Mouse (Mus musculus) lung, postnatal 14 days (tissue): ENCODE results near the gene Tbx20.

Experiments
- DNase-seq: peaks from one replicate; pipeline ENCODE4 v3.0.0; 2021

The Tbx20 gene

GRCm38 (mm10) chr9:24774160-24774969, at the start of gene Tbx20:
Gene Tbx20 (minus strand): TSS chr9:24774303.
- DNase-seq = no peak

GRCm38 (mm10) chr9:24818511-24818910, 44.4 kb upstream of the Tbx20 start:
- no peak for DNase-seq

GRCm38 (mm10) chr9:24812461-24812860, 38.4 kb upstream of the Tbx20 start:
- DNase-seq = no peak

- DNase-seq = no peak
Measured at GRCm38 (mm10) chr9:24792110-24792509, 18.0 kb upstream of the Tbx20 start.

- no peak for DNase-seq
Measured at GRCm38 (mm10) chr9:24789396-24789795, 15.3 kb upstream of the Tbx20 start.

GRCm38 (mm10) chr9:24782338-24782737, 8.2 kb upstream of the Tbx20 start:
- DNase-seq = no peak

GRCm38 (mm10) chr9:24780929-24781441, 6.9 kb upstream of the Tbx20 start:
- DNase-seq = no peak

GRCm38 (mm10) chr9:24780391-24780928, 6.4 kb upstream of the Tbx20 start:
- no peak for DNase-seq

- DNase-seq = no peak
Measured at GRCm38 (mm10) chr9:24779975-24780374, 5.9 kb upstream of the Tbx20 start.

GRCm38 (mm10) chr9:24778571-24778970, 4.5 kb upstream of the Tbx20 start:
- DNase-seq = no peak

- no peak for DNase-seq
Measured at GRCm38 (mm10) chr9:24777961-24778360, 3.9 kb upstream of the Tbx20 start.

GRCm38 (mm10) chr9:24777176-24777895, 3.2 kb upstream of the Tbx20 start:
- DNase-seq = no peak

- no peak for DNase-seq
Measured at GRCm38 (mm10) chr9:24776487-24776886, 2.4 kb upstream of the Tbx20 start.

GRCm38 (mm10) chr9:24775567-24775966, 1.5 kb upstream of the Tbx20 start:
- DNase-seq = no peak

- no peak for DNase-seq
Measured at GRCm38 (mm10) chr9:24775001-24775400, 898 bp upstream of the Tbx20 start.

- no peak for DNase-seq
Measured at GRCm38 (mm10) chr9:24773669-24774068, 434 bp downstream of the Tbx20 start.

GRCm38 (mm10) chr9:24773171-24773570, 932 bp downstream of the Tbx20 start:
- DNase-seq = no peak

GRCm38 (mm10) chr9:24772431-24773120, 1.5 kb downstream of the Tbx20 start:
- DNase-seq = no peak

- DNase-seq = no peak
Measured at GRCm38 (mm10) chr9:24771713-24772112, 2.4 kb downstream of the Tbx20 start.

- no peak for DNase-seq
Measured at GRCm38 (mm10) chr9:24770941-24771405, 3.1 kb downstream of the Tbx20 start.

- DNase-seq = no peak
Measured at GRCm38 (mm10) chr9:24770149-24770940, 3.8 kb downstream of the Tbx20 start.

GRCm38 (mm10) chr9:24769611-24770010, 4.5 kb downstream of the Tbx20 start:
- no peak for DNase-seq
